Mouse (Mus musculus): ENCODE measurements around the gene Mxi1. TPM values are rescaled to one million over a fixed set of nuclear protein-coding genes. Genes with fewer than 3 reads are reported as not detected.

Mxi1 gene
- 17.5 and 19.8 TPM in 2 replicates for polyA plus RNA-seq (2011; ENCODE audit: insufficient read length, low read depth, missing spikeins)

GRCm38 (mm10) chr19:53310348-53310747 lies at the start of gene Mxi1:
Gene Mxi1 (plus strand): TSS chr19:53310518.
- TF ChIP-seq CTCF (IDR thresholded peaks at IDR 0.05; ENCODE audit: borderline replicate concordance, insufficient read depth, low read length) (0 out of 2 replicates have a peak, but pooled peaks have one; percentile 18), POLR2A (IDR thresholded peaks at IDR 0.05; ENCODE audit: low read depth, low read length) (peak; percentile 89)
- H3K4me1 ChIP-seq (ENCODE audit: control insufficient read depth, insufficient read depth, low read length), result peaks cover 2% of the 10 kb centered on the region; the same call in 1 of the 2 replicates
- H3K27ac ChIP-seq (ENCODE audit: insufficient read depth, low read length), result peak within 1 kb of the TSS; percentile 3; the same call in 1 of the 2 replicates
- H3K4me3 ChIP-seq (ENCODE audit: insufficient read depth, low read length), result peak within 1 kb of the TSS; percentile 67

- TF ChIP-seq POLR2A (IDR thresholded peaks at IDR 0.05; ENCODE audit: low read depth, low read length), result no peak
- no peak for TF ChIP-seq CTCF (IDR thresholded peaks at IDR 0.05; ENCODE audit: borderline replicate concordance, insufficient read depth, low read length)
- H3K4me1 ChIP-seq (ENCODE audit: control insufficient read depth, insufficient read depth, low read length), result no peaks in the 10 kb centered on the region
- H3K4me3 ChIP-seq (ENCODE audit: insufficient read depth, low read length), result no peak overlapping the region
- H3K27ac ChIP-seq (ENCODE audit: insufficient read depth, low read length), result no peak overlapping the region
Observed at GRCm38 (mm10) chr19:53260828-53261227, 49.5 kb upstream of the Mxi1 start.

DNA sequence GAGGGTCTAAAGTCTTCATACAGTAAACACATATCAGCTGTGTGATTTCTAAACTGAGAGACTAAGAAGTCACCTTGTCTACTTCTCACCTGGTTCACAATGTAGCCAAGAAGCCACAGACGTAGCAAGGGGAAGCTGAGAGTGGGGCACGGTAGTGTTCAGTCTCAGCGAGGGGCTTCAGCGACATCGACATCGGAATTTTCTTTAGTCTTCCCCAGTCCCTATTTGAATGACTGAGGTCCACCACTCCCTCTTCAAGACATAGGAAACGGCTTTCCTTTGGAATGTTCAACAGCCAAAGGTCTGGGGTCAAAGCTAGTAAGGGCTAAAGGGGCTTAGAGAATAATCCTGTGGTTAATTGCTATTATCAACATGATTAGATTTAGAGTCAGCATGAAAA lies 48.3 kb upstream of the Mxi1 start:
- TF ChIP-seq CTCF (IDR thresholded peaks at IDR 0.05; ENCODE audit: borderline replicate concordance, insufficient read depth, low read length) (no peak), POLR2A (IDR thresholded peaks at IDR 0.05; ENCODE audit: low read depth, low read length) (no peak)
- no peak overlapping the region for H3K4me3 ChIP-seq (ENCODE audit: insufficient read depth, low read length)
- no peak overlapping the region for H3K27ac ChIP-seq (ENCODE audit: insufficient read depth, low read length)
- no peaks in the 10 kb centered on the region for H3K4me1 ChIP-seq (ENCODE audit: control insufficient read depth, insufficient read depth, low read length)

- no peaks in the 10 kb centered on the region for H3K4me1 ChIP-seq (ENCODE audit: control insufficient read depth, insufficient read depth, low read length)
- H3K4me3 ChIP-seq (ENCODE audit: insufficient read depth, low read length), result no peak overlapping the region
- TF ChIP-seq POLR2A (IDR thresholded peaks at IDR 0.05; ENCODE audit: low read depth, low read length) (no peak), CTCF (IDR thresholded peaks at IDR 0.05; ENCODE audit: borderline replicate concordance, insufficient read depth, low read length) (no peak)
- no peak overlapping the region for H3K27ac ChIP-seq (ENCODE audit: insufficient read depth, low read length)
Observed at GRCm38 (mm10) chr19:53263859-53264733, 46.2 kb upstream of the Mxi1 start.

DNA sequence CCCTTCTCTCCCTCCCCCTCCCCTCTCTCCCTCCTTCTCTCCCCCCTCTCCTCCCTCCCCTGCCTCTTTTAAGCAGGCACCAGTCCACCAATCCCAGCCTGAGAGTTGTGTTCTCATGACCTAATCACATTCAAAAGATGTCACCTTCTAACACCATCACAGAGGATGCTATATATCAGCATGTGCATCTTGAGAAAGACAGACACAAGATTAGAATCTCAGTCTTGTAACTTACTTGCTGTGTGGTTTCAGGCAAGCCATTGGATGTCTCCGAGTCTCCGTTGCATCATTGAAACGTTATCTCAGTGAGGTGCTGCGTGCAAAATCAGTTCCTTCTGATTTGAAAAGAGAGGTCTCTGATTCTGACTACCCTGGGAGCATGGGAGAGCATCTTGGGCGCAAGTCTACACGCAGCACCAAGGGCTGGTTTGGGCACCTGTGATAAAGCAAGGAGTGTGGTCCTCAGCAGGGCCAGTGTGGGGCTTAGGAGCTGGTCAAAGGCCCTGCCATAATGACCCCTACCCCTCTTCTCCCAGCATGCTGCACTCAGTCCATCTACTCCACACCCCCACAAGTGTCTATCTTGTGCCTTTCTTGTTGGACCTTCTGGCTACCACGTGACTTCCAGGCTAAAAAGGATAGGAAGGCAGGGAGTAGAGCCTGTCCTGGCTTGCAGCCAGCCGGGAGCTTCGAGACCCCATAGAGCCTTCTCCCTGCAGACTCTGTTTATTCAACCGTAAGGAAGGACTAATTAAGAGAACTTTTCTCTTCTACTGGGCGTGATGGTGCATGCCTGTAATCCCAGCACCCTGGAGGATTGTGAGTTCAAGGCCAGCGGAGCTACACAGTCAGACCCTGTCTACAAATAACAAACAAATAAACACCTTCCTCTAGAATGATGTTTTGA lies 45.2 kb upstream of the Mxi1 start:
- H3K4me3 ChIP-seq (ENCODE audit: insufficient read depth, low read length), result no peak overlapping the region
- TF ChIP-seq POLR2A (IDR thresholded peaks at IDR 0.05; ENCODE audit: low read depth, low read length), result no peak
- TF ChIP-seq CTCF (IDR thresholded peaks at IDR 0.05; ENCODE audit: borderline replicate concordance, insufficient read depth, low read length), result no peak
- no peaks in the 10 kb centered on the region for H3K4me1 ChIP-seq (ENCODE audit: control insufficient read depth, insufficient read depth, low read length)
- H3K27ac ChIP-seq (ENCODE audit: insufficient read depth, low read length), result no peak overlapping the region

DNA sequence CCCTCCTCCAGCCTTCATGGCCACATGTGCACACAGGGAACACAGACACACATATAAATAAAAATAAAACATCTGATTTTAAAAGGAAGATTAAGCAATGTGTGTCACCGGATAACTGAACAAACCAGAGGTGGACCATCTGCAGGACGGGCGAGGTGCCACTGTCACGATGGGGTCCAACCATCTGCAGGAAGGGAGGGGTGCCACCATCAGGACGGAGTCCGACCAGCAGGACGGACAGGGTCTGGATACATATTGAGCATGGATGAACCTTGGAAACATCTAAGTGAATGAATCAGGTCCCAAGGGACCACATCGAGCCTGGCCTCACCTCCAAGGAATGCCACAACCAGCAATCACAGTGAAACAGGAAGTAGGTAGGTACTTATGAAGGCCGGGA lies 43.0 kb upstream of the Mxi1 start:
- H3K4me3 ChIP-seq (ENCODE audit: insufficient read depth, low read length), result no peak overlapping the region
- no peaks in the 10 kb centered on the region for H3K4me1 ChIP-seq (ENCODE audit: control insufficient read depth, insufficient read depth, low read length)
- TF ChIP-seq CTCF (IDR thresholded peaks at IDR 0.05; ENCODE audit: borderline replicate concordance, insufficient read depth, low read length) (no peak), POLR2A (IDR thresholded peaks at IDR 0.05; ENCODE audit: low read depth, low read length) (no peak)
- no peak overlapping the region for H3K27ac ChIP-seq (ENCODE audit: insufficient read depth, low read length)

- no peak for TF ChIP-seq POLR2A (IDR thresholded peaks at IDR 0.05; ENCODE audit: low read depth, low read length)
- no peak for TF ChIP-seq CTCF (IDR thresholded peaks at IDR 0.05; ENCODE audit: borderline replicate concordance, insufficient read depth, low read length)
- H3K27ac ChIP-seq (ENCODE audit: insufficient read depth, low read length), result no peak overlapping the region
- H3K4me1 ChIP-seq (ENCODE audit: control insufficient read depth, insufficient read depth, low read length), result no peaks in the 10 kb centered on the region
- H3K4me3 ChIP-seq (ENCODE audit: insufficient read depth, low read length), result no peak overlapping the region
Observed at GRCm38 (mm10) chr19:53273055-53273722, 37.1 kb upstream of the Mxi1 start.

- Histone ChIP-seq H3K27ac (ENCODE audit: insufficient read depth, low read length) (no peak overlapping the region), H3K4me3 (ENCODE audit: insufficient read depth, low read length) (no peak overlapping the region), H3K4me1 (ENCODE audit: control insufficient read depth, insufficient read depth, low read length) (no peaks in the 10 kb centered on the region)
- no peak for TF ChIP-seq CTCF (IDR thresholded peaks at IDR 0.05; ENCODE audit: borderline replicate concordance, insufficient read depth, low read length)
- no peak for TF ChIP-seq POLR2A (IDR thresholded peaks at IDR 0.05; ENCODE audit: low read depth, low read length)
Observed at GRCm38 (mm10) chr19:53273781-53274428, 36.4 kb upstream of the Mxi1 start.

DNA sequence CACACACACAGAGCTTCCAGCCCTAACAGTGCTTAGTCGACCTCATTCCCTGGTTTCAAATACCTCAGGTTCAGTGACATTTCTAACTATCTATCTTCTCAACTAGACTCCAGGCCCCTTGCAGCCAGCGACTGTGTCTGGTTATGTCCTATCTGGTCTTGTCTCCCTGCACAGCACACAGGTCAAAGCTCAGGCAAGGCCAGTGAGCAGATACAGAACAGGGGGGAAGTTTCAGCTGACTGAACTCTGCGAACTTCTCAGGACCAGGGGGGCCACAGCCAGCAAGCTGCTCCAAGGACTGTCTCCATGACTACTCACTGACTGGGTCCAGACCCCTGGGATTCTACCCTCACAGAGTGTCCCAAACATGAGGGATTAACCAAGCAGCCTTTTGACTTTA lies 35.1 kb upstream of the Mxi1 start:
- no peak overlapping the region for H3K27ac ChIP-seq (ENCODE audit: insufficient read depth, low read length)
- H3K4me3 ChIP-seq (ENCODE audit: insufficient read depth, low read length), result no peak overlapping the region
- TF ChIP-seq POLR2A (IDR thresholded peaks at IDR 0.05; ENCODE audit: low read depth, low read length) (no peak), CTCF (IDR thresholded peaks at IDR 0.05; ENCODE audit: borderline replicate concordance, insufficient read depth, low read length) (no peak)
- no peaks in the 10 kb centered on the region for H3K4me1 ChIP-seq (ENCODE audit: control insufficient read depth, insufficient read depth, low read length)
